Mouse (Mus musculus) heart, adult 2 months (tissue): Measurements from ENCODE around the gene Osbpl10. TPM values are rescaled to one million over a fixed set of nuclear protein-coding genes. Genes with fewer than 3 reads are reported as not detected.
"Not testable (repeated sequence)": the region's sequence is repeated elsewhere in the genome, so short reads cannot be mapped to it uniquely, and the experiment has no call there.

Experiments used
- DNase-seq, 2 experiments: peaks; one replicate each; pipeline ENCODE4 v3.0.0; 2021
- H3K27ac ChIP-seq: fragments of 200-600 bp; 2 replicates; pipeline ENCODE4 v1.8.1; 2022
- H3K27me3 ChIP-seq: fragments of 200-500 bp; 2 replicates; pipeline ENCODE4 v1.6.1; 2012; ENCODE audit warnings: mild to moderate bottlenecking, low read length, inconsistent platforms, mixed read lengths; ENCODE audit not compliant: control insufficient read depth, insufficient read depth
- H3K36me3 ChIP-seq: fragments of 200-500 bp; 2 replicates; pipeline ENCODE4 v1.6.1; 2012; ENCODE audit warnings: low read length, inconsistent platforms; ENCODE audit not compliant: control insufficient read depth, insufficient read depth
- H3K4me1 ChIP-seq: fragments of 200-500 bp; 2 replicates; pipeline ENCODE4 v1.6.1; 2011; ENCODE audit warnings: low read length; ENCODE audit not compliant: control insufficient read depth, insufficient read depth
- H3K4me3 ChIP-seq: fragments of 200-600 bp; 2 replicates; pipeline ENCODE4 v1.8.1; 2022
- H3K79me2 ChIP-seq: fragments of 200-500 bp; replicated peaks from 2 replicates; pipeline ENCODE4 v1.6.1; 2012; ENCODE audit warnings: mild to moderate bottlenecking, inconsistent platforms, low read length, moderate library complexity, mixed read lengths; ENCODE audit not compliant: control insufficient read depth, insufficient read depth
- H3K9ac ChIP-seq: fragments of 200-500 bp; 2 replicates; pipeline ENCODE4 v1.6.1; 2012; ENCODE audit warnings: low read depth, mild to moderate bottlenecking, control low read depth, inconsistent platforms, low read length, mixed read lengths
- CTCF ChIP-seq: fragments of 200-600 bp; IDR thresholded peaks from 2 replicates; pipeline ENCODE4 v1.8.1; 2022; ENCODE audit warnings: antibody characterized with exemption, mild to moderate bottlenecking, moderate library complexity
- EP300 ChIP-seq: fragments of 200-500 bp; IDR thresholded peaks from 2 replicates; pipeline ENCODE4 v1.6.1; 2011; ENCODE audit warnings: low read depth, low read length, control low read depth; ENCODE audit not compliant: insufficient read depth
- POLR2A ChIP-seq: fragments of 200-500 bp; IDR thresholded peaks from 2 replicates; pipeline ENCODE4 v1.6.1; 2011; ENCODE audit warnings: mild to moderate bottlenecking, low read depth, low read length, control low read depth; ENCODE audit not compliant: insufficient read depth
- WGBS: fragments of 180-500 bp; shearing (Covaris S2); methylation state at CpG from one replicate; pipeline ENCODE4 v1.1.7; 2018; 5-methylcytosine and 5-hydroxymethylcytosine counted together
- intact Hi-C: fragments of 180-260 bp; cut with DNase I; formaldehyde crosslinking; loops from one replicate; pipeline ENCODE4 v1.15.1; 2025
- polyA plus RNA-seq: library from polyadenylated mRNA; depleted of rRNA; stranded (reverse); fragments of >200 nt; gene quantifications from 2 replicates; pipeline ENCODE4 v1.2.3, GENCODE M21; 2012
- total RNA-seq, 2 experiments: library from RNA; stranded (reverse); gene quantifications; 2 replicates each; pipeline ENCODE4 v1.2.3; 2021

Osbpl10 gene
- total and polyA plus RNA-seq, 3 experiments = 1.4 to 3.4 (median 2.0) TPM

- Histone ChIP-seq H3K36me3 (no peaks in the 10 kb centered on the region), H3K4me3 (no peak overlapping the region), H3K4me1 (peaks cover 4% of the 10 kb centered on the region), H3K79me2 (no peaks in the 10 kb centered on the region), H3K27me3 (no peaks in the 10 kb centered on the region), H3K9ac (no peak overlapping the region), H3K27ac (no peak overlapping the region)
- no peak for DNase-seq
- WGBS = 45% methylated on average over 1 of the region's 1 CpGs
- intact Hi-C loops = no loop called here
- peak; percentile 69 for TF ChIP-seq CTCF
- no peak for TF ChIP-seq EP300
- TF ChIP-seq POLR2A = no peak
Observed at GRCm38 (mm10) chr9:114952866-114953265, 25.5 kb upstream of the Osbpl10 start.

- intact Hi-C loops = loop anchor here (5.0 kb wide), 2 partner anchors 143 to 203 kb away; no protein-coding TSS in a partner anchor
- H3K4me3 ChIP-seq = no peak overlapping the region
- H3K79me2 ChIP-seq = no peaks in the 10 kb centered on the region
- no peaks in the 10 kb centered on the region for H3K4me1 ChIP-seq
- WGBS = 93% methylated on average over 11 of the region's 11 CpGs
- H3K27ac ChIP-seq = no peak overlapping the region
- DNase-seq = no peak
- TF ChIP-seq POLR2A (no peak), CTCF (no peak), EP300 (no peak)
- H3K27me3 ChIP-seq = no peaks in the 10 kb centered on the region
- no peak overlapping the region for H3K9ac ChIP-seq
- no peaks in the 10 kb centered on the region for H3K36me3 ChIP-seq
Observed at GRCm38 (mm10) chr9:114955340-114955739, 23.0 kb upstream of the Osbpl10 start.

- Histone ChIP-seq H3K36me3 (no peaks in the 10 kb centered on the region), H3K4me1 (no peaks in the 10 kb centered on the region), H3K9ac (no peak overlapping the region), H3K4me3 (no peak overlapping the region), H3K27me3 (no peaks in the 10 kb centered on the region), H3K27ac (no peak overlapping the region), H3K79me2 (no peaks in the 10 kb centered on the region)
- 34% methylated on average over 5 of the region's 5 CpGs for WGBS
- TF ChIP-seq EP300 (no peak), POLR2A (no peak), CTCF (peak; percentile 88)
- peak; percentile 9 to 28 for DNase-seq
- intact Hi-C loops = loop anchor here (1.0 to 5.0 kb wide), 3 partner anchors 44 to 205 kb away; no protein-coding TSS in a partner anchor
Observed at GRCm38 (mm10) chr9:114956945-114957344, 21.4 kb upstream of the Osbpl10 start.

GRCm38 (mm10) chr9:114960043-114960789 lies 18.2 kb upstream of the Osbpl10 start:
- intact Hi-C loops = no loop called here
- Histone ChIP-seq H3K27me3 (no peaks in the 10 kb centered on the region), H3K27ac (no peak overlapping the region; the same call in 1 of the 2 replicates), H3K36me3 (no peaks in the 10 kb centered on the region), H3K4me1 (no peaks in the 10 kb centered on the region), H3K79me2 (no peaks in the 10 kb centered on the region), H3K4me3 (no peak overlapping the region), H3K9ac (no peak overlapping the region)
- 55% methylated on average over 4 of the region's 4 CpGs for WGBS
- TF ChIP-seq CTCF = no peak
- peak; percentile 35; the same call in 1 of the 2 replicates for TF ChIP-seq POLR2A
- DNase-seq = peak; percentile 43 to 62

- H3K79me2 ChIP-seq = no peaks in the 10 kb centered on the region
- no peaks in the 10 kb centered on the region for H3K27me3 ChIP-seq
- H3K4me3 ChIP-seq = no peak overlapping the region
- intact Hi-C loops = no loop called here
- no peaks in the 10 kb centered on the region for H3K4me1 ChIP-seq
- TF ChIP-seq EP300 = no peak
- TF ChIP-seq CTCF = no peak
- TF ChIP-seq POLR2A = no peak
- DNase-seq = no peak
- H3K9ac ChIP-seq = no peak overlapping the region
- no peaks in the 10 kb centered on the region for H3K36me3 ChIP-seq
- WGBS = 75% methylated on average over 6 of the region's 6 CpGs
- no peak overlapping the region for H3K27ac ChIP-seq
Observed at GRCm38 (mm10) chr9:114960844-114961243, 17.5 kb upstream of the Osbpl10 start.

GRCm38 (mm10) chr9:114964093-114964492 lies 14.3 kb upstream of the Osbpl10 start:
- Histone ChIP-seq H3K9ac (no peak overlapping the region), H3K36me3 (no peaks in the 10 kb centered on the region), H3K27me3 (no peaks in the 10 kb centered on the region), H3K79me2 (no peaks in the 10 kb centered on the region), H3K4me1 (no peaks in the 10 kb centered on the region), H3K27ac (no peak overlapping the region), H3K4me3 (no peak overlapping the region)
- WGBS = 20% methylated on average over 3 of the region's 3 CpGs
- no peak for TF ChIP-seq EP300
- TF ChIP-seq CTCF = no peak
- TF ChIP-seq POLR2A = no peak
- DNase-seq = no peak
- intact Hi-C loops = no loop called here

GRCm38 (mm10) chr9:114966286-114966685 lies 12.1 kb upstream of the Osbpl10 start:
- intact Hi-C loops, H3K27ac ChIP-seq, H3K36me3 ChIP-seq, H3K79me2 ChIP-seq, H3K9ac ChIP-seq, H3K4me1 ChIP-seq, H3K27me3 ChIP-seq, DNase-seq, H3K4me3 ChIP-seq: not testable (repeated sequence)
- 81% methylated on average over 7 of the region's 7 CpGs for WGBS
